Mouse (Mus musculus): ENCODE results near the gene Fam53b.

DNA sequence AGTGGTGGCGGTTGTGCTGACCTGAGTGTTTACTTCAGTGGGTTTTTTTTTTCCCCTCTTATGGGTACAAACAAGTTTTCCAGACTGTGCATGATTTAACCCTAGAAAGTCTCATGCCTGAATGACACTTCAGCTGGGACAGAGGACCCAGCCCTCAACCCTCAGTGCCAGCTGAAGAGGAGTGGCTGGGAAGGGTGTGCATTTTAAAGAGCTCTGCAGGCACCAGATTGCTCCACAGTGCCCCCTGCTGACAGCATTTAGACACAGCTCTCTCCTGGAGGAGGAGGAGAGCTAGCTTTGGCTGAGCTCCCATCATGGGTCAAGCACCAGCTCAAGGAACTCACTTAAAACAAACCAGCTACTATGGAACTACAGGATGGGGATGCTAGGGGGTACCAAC is 2.8 kb downstream of the Fam53b start:
- no peak for TF ChIP-seq POLR2A (IDR thresholded peaks at IDR 0.05; ENCODE audit: borderline replicate concordance, control insufficient read depth, low read depth, low read length)
- peak; percentile 95 for TF ChIP-seq CTCF (IDR thresholded peaks at IDR 0.05; ENCODE audit: control insufficient read depth, insufficient read depth, low read length)
